Mouse (Mus musculus): ENCODE data around the gene Gps1.
A peak's percentile ranks its signal among the peaks of the same experiment; 100 is the strongest.
"Not testable (repeated sequence)": the region's sequence is repeated elsewhere in the genome, so short reads cannot be mapped to it uniquely, and the experiment has no call there.

Gps1 gene

GRCm38 (mm10) chr11:120822831-120823550 is 38.9 kb downstream of the Gps1 start:
- no peak for DNase-seq (ENCODE audit: low spot score in 2 of 2)

DNA sequence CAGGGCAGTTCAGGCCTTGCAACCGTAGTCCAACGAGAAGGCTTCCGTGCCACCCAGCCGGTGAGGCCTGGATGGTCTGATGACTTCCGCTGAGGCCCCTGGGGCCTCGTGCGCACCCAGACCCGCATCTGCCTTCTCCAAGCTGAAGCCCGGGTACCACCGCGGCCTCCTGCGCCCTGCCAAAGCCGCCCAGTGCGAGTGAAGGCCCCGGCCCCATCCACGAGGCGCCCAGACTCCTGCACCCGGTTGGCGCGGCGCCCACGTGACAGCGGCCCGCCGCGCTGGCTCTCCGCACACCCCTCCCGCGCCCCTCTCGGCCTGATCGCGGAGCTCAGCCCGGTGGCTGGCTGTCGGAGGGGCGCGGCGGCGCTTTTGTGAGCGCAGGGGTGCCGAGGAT is 39.5 kb downstream of the Gps1 start:
- DNase-seq (ENCODE audit: low spot score in 2 of 2): no peak

- peak; percentile 95 to 97 for DNase-seq (ENCODE audit: low spot score in 2 of 2)
Observed at GRCm38 (mm10) chr11:120823956-120824786, 40.1 kb downstream of the Gps1 start, which contains the start of gene Fasn. Fasn (minus strand) TSS chr11:120824547.

- DNase-seq (ENCODE audit: low spot score in 2 of 2): no peak
Observed at GRCm38 (mm10) chr11:120824787-120825288, 40.8 kb downstream of the Gps1 start.

DNA sequence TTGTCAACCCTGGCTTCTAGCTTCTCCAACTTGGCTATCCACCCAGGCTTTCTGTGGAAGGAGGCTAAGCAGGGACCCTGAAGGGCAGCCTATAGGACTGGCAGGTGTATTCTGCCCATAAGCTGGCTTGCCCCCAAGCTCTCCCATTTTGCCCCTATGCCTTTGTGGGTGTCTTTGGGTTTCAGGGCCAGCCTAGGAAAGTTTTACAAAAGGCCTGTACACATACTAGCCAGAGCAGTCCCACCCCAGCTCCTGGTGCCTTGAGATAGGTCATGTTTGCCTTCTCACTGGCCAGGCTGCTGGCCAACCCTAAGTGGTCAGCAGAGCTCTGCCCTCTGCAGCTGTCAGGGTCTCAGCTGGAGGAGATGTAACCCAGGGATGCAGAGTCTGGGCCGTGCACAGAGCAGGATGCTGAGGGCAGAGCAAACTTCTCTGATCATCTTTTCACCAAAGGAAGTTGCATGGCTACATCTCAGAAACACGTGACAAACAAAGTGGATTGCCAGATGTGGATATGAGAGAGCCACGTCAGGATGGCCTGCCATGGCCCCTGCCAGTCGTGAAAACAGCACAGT is 41.3 kb downstream of the Gps1 start:
- DNase-seq (ENCODE audit: low spot score in 2 of 2): no peak

- DNase-seq (ENCODE audit: low spot score in 2 of 2): no peak
Observed at GRCm38 (mm10) chr11:120826016-120826953, 42.2 kb downstream of the Gps1 start.

DNA sequence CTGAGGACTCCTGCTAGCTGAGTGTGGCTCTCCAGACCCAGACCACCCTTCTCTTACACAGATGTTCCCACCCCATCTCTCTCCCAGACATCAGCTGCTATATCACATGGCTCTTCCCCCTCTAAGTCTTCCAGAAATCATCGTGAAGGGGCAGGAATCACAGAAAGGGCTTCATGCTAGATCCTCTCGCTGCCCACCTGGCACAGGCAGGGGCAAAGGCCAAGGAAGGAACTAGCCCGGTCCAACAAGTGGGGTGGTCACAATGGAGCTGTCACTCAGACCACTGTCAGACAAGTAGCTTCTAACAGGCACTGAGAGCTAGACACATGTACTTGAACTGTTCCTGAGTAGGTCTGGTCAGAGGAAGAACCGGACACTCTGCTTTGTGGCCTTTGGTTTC is 44.3 kb downstream of the Gps1 start:
- no peak for DNase-seq (ENCODE audit: low spot score in 2 of 2)

GRCm38 (mm10) chr11:120829757-120830532 is 45.9 kb downstream of the Gps1 start:
- DNase-seq (ENCODE audit: low spot score in 2 of 2): no peak

DNA sequence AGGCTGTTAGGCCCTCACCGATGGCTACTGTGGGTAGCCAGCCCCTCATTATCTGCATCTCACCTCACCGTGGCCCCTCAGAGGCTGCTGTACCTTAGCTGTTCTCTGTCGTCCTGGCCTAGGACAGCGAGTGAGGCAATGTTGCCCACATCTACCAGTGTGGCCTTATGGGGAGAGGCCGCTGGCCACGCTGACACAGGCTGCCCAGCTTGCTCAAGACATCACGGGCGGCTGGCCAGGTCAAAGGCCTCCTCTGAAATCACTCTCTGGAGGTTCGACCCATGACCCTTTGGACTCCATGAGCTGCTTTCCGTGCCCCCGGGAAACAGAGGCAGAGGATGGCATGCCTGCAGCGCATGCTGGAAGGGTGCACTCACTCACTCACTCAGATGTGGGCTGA is 46.6 kb downstream of the Gps1 start:
- no peak for DNase-seq (ENCODE audit: low spot score in 2 of 2)

DNA sequence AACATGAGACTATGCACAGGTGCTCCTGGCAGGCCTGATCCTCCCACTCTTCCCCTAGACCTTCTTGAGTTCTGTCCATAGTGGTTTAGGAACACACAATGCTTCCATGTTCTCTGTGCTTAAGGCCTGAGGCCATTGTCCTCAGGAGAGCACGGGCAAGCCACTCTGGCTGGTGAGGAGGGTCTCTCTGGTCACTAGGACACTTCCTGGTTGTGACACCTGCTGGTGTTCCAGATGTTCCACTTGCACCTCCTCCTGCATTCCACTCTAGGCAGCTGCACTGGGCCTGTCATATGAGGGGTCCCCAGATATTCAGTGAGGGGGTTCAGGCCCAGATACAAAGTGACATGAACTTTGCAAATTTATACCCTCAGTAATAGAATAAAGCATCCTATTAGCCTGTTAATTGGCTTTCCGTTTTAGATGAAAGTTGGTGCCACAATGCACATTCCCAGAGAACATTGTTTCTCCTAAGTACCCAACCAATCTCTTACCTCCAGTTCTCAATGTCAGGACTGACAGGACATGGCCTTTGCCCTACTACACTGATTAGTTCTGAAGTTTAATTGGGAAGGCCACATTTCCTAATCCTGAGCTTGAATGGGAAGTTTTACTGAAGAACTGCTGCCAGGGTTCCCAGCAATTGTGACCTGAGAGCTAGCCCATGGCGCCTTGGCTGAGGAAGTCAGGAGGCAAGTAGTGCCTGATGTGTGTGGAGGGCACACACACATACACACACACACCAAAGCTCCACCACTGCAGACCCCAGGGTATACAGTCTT is 47.8 kb downstream of the Gps1 start:
- DNase-seq (ENCODE audit: low spot score in 2 of 2): no peak

- not testable (repeated sequence) for DNase-seq (ENCODE audit: low spot score in 2 of 2)
Observed at GRCm38 (mm10) chr11:120832962-120833361, 48.9 kb downstream of the Gps1 start.

GRCm38 (mm10) chr11:120833555-120834280 is 49.6 kb downstream of the Gps1 start:
- no peak for DNase-seq (ENCODE audit: low spot score in 2 of 2)

Measured in frontal cortex, postnatal 25 days (tissue).